Mouse (Mus musculus): Measurements from ENCODE around the gene Serp2.

- TF ChIP-seq CTCF (IDR thresholded peaks at IDR 0.05; ENCODE audit: low read depth, low read length), result no peak
- TF ChIP-seq POLR2A (IDR thresholded peaks at IDR 0.05; ENCODE audit: borderline replicate concordance, low read depth, low read length), result no peak
Measured at GRCm38 (mm10) chr14:76513395-76514049, 43.2 kb downstream of the Serp2 start.
